Comparison of ENCODE assay signal across 22 mouse cellular contexts in the genomic region with DNA sequence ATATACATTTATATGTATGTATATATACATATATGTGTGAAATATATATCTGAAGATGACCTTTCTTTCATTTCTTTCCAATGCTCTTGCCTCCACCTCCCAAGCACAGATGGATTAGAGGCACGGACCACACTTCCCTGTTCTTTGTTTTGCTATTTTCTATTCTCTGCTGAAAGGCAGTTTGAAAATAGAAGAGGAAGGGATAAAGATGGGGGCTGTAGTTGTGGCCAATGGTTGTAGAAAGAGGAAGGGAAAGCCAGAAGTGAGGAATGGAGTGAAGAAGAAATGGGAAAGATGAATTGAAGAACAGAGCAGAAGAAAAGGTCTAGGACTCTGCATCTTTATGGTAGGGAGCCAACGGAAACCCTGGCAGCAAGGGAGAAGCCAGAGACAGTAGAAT.
"Had no signal": no experiment of that assay in that cellular context is flagged by ENCODE, and none has a peak within 500 bp of the region (broad histone marks: within the 10 kb centered on the region; RNA-seq: fewer than 3 reads in every experiment).

No protein-coding gene starts in this region.

- DNase-seq: gastrocnemius, postnatal 14 days; gastrocnemius, postnatal 36 days; heart, adult 18-20 months; kidney, adult 18-20 months; kidney, adult 9 months; kidney, postnatal 14 days; kidney, postnatal 36 days; layer of hippocampus, adult 9-11 months; layer of hippocampus, postnatal 36 days; left cerebral cortex, postnatal 4 days; liver, embryonic 13.5 days had no signal

- H3K27ac ChIP-seq: hindbrain, embryonic 10.5 days; hindbrain, embryonic 12.5 days; hindbrain, embryonic 14.5 days; intestine, embryonic 15.5 days; kidney, embryonic 15.5 days; kidney, postnatal 0 days; limb, embryonic 13.5 days; limb, embryonic 15.5 days; liver, embryonic 13.5 days; liver, embryonic 15.5 days had no signal

- H3K4me1 ChIP-seq: limb, embryonic 13.5 days; limb, embryonic 15.5 days; liver, embryonic 13.5 days had no signal

- H3K4me3 ChIP-seq: hindbrain, embryonic 10.5 days; hindbrain, embryonic 12.5 days; intestine, embryonic 15.5 days; kidney, embryonic 15.5 days; limb, embryonic 13.5 days; limb, embryonic 15.5 days; liver, embryonic 13.5 days; liver, embryonic 15.5 days had no signal

- ATAC-seq: inflammation-experienced regulatory T-cells, adult 6 months; intestine, embryonic 15.5 days; intestine, postnatal 0 days had no signal
